Mouse (Mus musculus) forebrain, embryonic 14.5 days (tissue): ENCODE results near the gene Abca15. TPM values are rescaled to one million over a fixed set of nuclear protein-coding genes. Genes with fewer than 3 reads are reported as not detected.
A peak's percentile ranks its signal among the peaks of the same experiment; 100 is the strongest.
"Not testable (repeated sequence)": the region's sequence is repeated elsewhere in the genome, so short reads cannot be mapped to it uniquely, and the experiment has no call there.

Experiments used
- ATAC-seq: fragments of 200-750 bp; cut with Nextera tagmentation; 2 replicates; pipeline ENCODE4 v1.8.0; 2017; ENCODE audit warnings: mild to moderate bottlenecking, moderate library complexity
- DNase-seq: peaks from one replicate; pipeline ENCODE4 v3.0.0-alpha.2; 2015; ENCODE audit warnings: low spot score
- H3K27ac ChIP-seq: fragments of 300-500 bp; sonication (generic); 2 replicates; pipeline ENCODE4 v1.5.1; 2014; ENCODE audit warnings: low read depth, mild to moderate bottlenecking, control low read depth, low read length, moderate library complexity
- H3K27me3 ChIP-seq: fragments of 300-500 bp; sonication (generic); replicated peaks from 2 replicates; pipeline ENCODE4 v1.6.1; 2014; ENCODE audit warnings: low read length, control low read depth, mixed read lengths; ENCODE audit not compliant: control insufficient read depth, insufficient read depth
- H3K36me3 ChIP-seq: fragments of 300-500 bp; sonication (generic); 2 replicates; pipeline ENCODE4 v1.6.1; 2014; ENCODE audit warnings: low read length, control low read depth; ENCODE audit not compliant: control insufficient read depth, insufficient read depth
- H3K4me1 ChIP-seq: fragments of 300-500 bp; sonication (generic); 2 replicates; pipeline ENCODE4 v1.6.1; 2014; ENCODE audit warnings: antibody characterized with exemption, low read length, control low read depth; ENCODE audit not compliant: control insufficient read depth, insufficient read depth
- H3K4me2 ChIP-seq: fragments of 300-500 bp; sonication (generic); 2 replicates; pipeline ENCODE4 v1.6.1; 2014; ENCODE audit warnings: mild to moderate bottlenecking, control low read depth, low read length
- H3K4me3 ChIP-seq: fragments of 300-500 bp; sonication (generic); 2 replicates; pipeline ENCODE4 v1.5.1; 2014; ENCODE audit warnings: low read depth, low read length, control low read depth
- H3K9ac ChIP-seq: fragments of 300-500 bp; sonication (generic); 2 replicates; pipeline ENCODE4 v1.6.1; 2014; ENCODE audit warnings: mild to moderate bottlenecking, low read length, control low read depth, moderate library complexity
- H3K9me3 ChIP-seq: fragments of 300-500 bp; sonication (generic); replicated peaks from 2 replicates; pipeline ENCODE4 v1.6.1; 2016; ENCODE audit warnings: low read length, control low read depth, mixed read lengths; ENCODE audit not compliant: control insufficient read depth
- WGBS: fragments of 180-500 bp; shearing (Covaris S2); extraction: QIAGEN DNeasy Blood & Tissue Kit; methylation state at CpG from one replicate; pipeline ENCODE4 v1.1.7; 2014; 5-methylcytosine and 5-hydroxymethylcytosine counted together
- polyA plus RNA-seq: library from polyadenylated mRNA; unstranded; fragments of >200 nt; fragmentation: Nextera tagmentation; extraction: Ambion mirVana; gene quantifications from 2 replicates; pipeline ENCODE4 v1.2.1, GENCODE M21; 2014

The Abca15 gene
- not detected in 2 replicates for polyA plus RNA-seq

DNA sequence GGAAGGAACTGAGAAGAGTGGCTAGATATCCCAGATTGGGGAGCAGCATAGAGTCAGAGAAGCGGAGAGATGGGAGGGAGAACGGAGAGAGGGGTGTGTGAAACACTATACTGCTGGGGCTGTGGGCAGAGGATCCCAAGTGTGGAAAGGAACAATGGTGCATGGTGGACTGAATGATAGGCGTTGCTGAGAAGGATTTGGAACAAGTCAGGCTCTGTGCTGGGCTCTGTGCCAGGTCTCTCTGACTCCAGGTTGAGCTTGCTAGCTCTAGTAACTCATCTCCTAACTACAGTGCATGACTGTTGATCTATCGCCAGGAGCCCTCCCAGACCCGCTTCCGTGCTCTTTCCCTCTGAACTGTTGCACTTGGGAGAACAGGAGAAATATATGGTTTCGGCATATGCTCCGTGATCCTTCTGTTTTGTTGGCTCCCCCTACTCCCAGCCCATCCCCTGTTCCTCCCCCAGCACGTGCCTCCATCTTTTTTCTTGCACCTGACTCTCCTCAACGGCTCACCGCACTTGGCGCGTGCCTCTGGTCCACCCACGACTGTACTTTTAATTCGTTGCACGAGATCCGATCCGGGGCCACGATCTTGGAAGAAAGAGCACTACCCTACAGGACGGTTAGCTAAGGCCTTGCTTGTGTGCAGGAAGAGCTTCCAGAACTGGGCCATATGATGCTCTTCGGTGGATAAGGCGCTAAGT is at the start of gene Abca15:
Gene Abca15 (plus strand): TSS at position 584 of the 707 bp plus-strand sequence.
- ATAC-seq = peak; percentile 18; the same call in 1 of the 2 replicates
- peak; percentile 44 for DNase-seq
- Histone ChIP-seq H3K27ac (no peak within 1 kb of the TSS), H3K4me2 (peak within 1 kb of the TSS; percentile 49), H3K9ac (no peak within 1 kb of the TSS), H3K36me3 (no peaks in the 10 kb centered on the region), H3K4me3 (no peak within 1 kb of the TSS), H3K27me3 (no peaks in the 10 kb centered on the region), H3K9me3 (no peaks in the 10 kb centered on the region), H3K4me1 (no peaks in the 10 kb centered on the region; the same call in 1 of the 2 replicates)
- WGBS = 88% methylated on average over 22 of the region's 22 CpGs

DNA sequence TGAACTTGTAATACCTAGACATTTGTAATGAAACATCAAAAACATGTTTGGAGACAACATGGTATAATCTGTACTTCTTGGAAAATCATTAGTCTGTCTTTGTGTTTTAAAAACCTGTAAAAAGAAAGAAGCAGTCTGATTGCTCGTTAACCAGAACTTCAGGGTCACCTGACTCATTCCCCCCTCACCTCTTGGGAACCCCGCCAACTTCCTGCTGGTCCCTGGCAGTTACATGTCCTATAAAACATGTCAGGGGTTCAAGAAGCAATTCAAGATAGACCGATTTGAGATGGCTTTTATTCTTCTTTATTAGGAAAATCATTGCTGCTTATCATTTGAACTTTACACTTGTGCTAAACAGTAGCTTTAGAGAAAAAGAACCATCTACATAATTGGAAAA is 43.2 kb upstream of the Abca15 start:
- WGBS = 49% methylated on average over 3 of the region's 3 CpGs
- no peak overlapping the region for H3K27ac ChIP-seq
- H3K9ac ChIP-seq = no peak overlapping the region
- ATAC-seq (no peak), DNase-seq (no peak)
- H3K36me3 ChIP-seq = no peaks in the 10 kb centered on the region
- no peaks in the 10 kb centered on the region for H3K9me3 ChIP-seq
- H3K4me3 ChIP-seq = no peak overlapping the region
- H3K27me3 ChIP-seq = no peaks in the 10 kb centered on the region
- no peaks in the 10 kb centered on the region for H3K4me1 ChIP-seq
- H3K4me2 ChIP-seq = no peak overlapping the region

DNA sequence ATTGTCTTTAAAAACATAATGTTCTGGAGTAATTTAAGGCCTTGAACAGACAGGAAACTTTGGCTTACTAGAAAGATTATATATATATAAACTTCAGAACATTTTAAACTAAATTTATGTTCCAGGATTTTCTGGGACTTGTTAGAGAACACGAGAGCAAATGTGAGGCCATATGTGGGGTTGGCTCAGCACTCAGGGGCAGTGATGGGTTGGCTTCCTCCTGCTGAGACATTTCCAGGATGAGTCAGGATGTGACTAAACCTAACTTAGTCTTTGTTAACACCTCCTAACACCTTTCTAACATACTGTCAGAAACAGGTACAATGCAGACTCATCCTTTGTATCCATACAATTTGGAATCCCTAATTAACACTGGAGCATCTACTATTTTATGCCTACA is 12.4 kb upstream of the Abca15 start:
- Histone ChIP-seq H3K9ac (no peak overlapping the region), H3K4me3 (no peak overlapping the region), H3K36me3 (no peaks in the 10 kb centered on the region), H3K4me1 (no peaks in the 10 kb centered on the region), H3K27me3 (no peaks in the 10 kb centered on the region), H3K9me3 (no peaks in the 10 kb centered on the region), H3K4me2 (no peak overlapping the region), H3K27ac (no peak overlapping the region)
- ATAC-seq (no peak), DNase-seq (no peak)
- 72% methylated on average over 1 of the region's 1 CpGs for WGBS

DNA sequence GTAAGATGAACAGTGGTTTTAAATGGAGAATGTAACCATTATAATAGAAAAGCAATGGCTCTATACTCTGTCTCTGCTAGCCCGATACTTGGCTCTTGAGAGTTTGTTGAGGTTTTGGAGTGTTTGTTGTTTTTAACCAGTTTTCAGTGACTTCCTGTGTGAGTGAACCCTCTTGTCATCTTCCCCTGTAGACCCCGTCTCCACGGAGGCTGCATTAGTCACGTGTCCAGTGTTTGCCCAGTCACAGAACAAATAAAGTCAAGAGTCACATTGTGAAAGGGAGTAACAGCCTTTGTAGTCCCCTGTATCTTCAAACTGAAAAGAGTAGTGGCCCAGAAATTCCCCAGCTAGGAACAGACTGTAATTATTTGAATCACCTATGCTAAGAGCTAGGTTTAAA is 5.5 kb upstream of the Abca15 start:
- ATAC-seq (no peak), DNase-seq (no peak)
- Histone ChIP-seq H3K4me2 (no peak overlapping the region), H3K4me3 (no peak overlapping the region), H3K27me3 (no peaks in the 10 kb centered on the region), H3K27ac (no peak overlapping the region), H3K9me3 (no peaks in the 10 kb centered on the region), H3K36me3 (no peaks in the 10 kb centered on the region), H3K4me1 (no peaks in the 10 kb centered on the region; the same call in 1 of the 2 replicates), H3K9ac (no peak overlapping the region)
- 60% methylated on average over 4 of the region's 4 CpGs for WGBS

DNA sequence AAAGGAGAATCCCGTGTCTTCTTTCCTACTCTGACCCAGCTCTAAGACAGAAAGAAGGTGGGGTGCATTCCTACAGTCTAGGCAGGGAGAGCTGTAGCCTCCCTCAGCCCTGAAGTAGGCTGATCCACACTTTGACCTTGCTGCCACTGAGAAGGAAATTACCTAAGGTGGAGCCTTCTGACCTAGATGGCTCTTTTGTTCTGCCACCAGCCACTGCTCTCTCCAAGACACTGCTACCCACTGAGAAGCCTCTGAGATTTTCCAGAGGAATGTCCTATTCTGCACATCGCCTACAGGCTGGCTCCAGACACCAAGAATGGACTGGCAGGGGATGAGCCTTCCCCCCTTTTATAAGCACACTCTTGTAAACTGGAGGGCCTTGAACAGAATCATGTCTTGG is 2.6 kb upstream of the Abca15 start:
- not testable (repeated sequence) for H3K27me3 ChIP-seq, H3K4me1 ChIP-seq, H3K4me3 ChIP-seq, H3K4me2 ChIP-seq, H3K9ac ChIP-seq, H3K36me3 ChIP-seq, H3K27ac ChIP-seq, H3K9me3 ChIP-seq, ATAC-seq, DNase-seq
- WGBS = 82% methylated on average over 2 of the region's 2 CpGs

DNA sequence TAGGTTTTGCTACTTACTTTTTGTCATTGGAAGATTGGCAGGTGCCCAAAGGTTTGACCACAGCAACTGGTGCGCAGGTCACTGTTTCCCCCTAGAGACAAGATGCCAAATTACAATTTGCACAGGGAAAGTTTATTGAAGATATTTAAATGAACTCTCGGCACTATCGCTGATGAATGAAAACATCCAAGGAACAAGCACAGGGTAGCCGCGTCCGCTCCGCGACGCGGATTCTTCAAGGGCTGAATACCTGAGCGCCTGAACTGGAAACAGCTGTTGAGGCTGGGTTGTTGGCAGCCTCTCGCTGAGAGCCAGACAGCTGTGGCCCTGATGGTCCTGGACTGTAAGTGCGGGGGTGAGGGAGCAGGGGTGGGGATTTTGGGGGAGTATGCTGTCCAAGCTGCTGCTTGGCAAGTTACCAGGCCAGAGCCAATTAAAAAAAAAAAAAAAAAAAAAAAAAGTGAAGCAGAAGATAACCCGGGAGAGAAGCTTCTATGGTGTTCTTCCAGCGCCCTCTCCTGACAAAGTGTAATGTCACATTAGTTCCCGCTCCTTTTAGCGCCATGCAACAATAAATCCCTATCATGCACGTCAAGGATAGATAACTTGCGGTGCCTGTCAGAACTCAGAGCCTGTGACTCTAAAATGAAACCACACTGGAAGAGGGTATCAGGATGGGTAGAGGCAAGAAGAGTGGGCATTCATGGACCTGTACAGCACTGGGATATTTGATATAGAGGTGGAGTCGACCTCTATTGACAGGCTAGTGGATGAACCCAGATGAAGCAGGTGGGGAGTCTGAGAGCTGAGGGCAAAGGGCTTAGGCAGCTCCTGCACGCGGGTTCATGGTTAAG is 1.0 kb upstream of the Abca15 start:
- WGBS = 18% methylated on average over 22 of the region's 22 CpGs
- no peaks in the 10 kb centered on the region for H3K9me3 ChIP-seq
- H3K36me3 ChIP-seq = no peaks in the 10 kb centered on the region
- H3K27ac ChIP-seq = no peak overlapping the region
- ATAC-seq (peak; percentile 69), DNase-seq (peak; percentile 78)
- H3K9ac ChIP-seq = no peak overlapping the region
- peak overlapping the region; percentile 49 for H3K4me2 ChIP-seq
- H3K27me3 ChIP-seq = no peaks in the 10 kb centered on the region
- no peaks in the 10 kb centered on the region; the same call in 1 of the 2 replicates for H3K4me1 ChIP-seq
- 0 out of 2 replicates have a peak overlapping the region, but pooled peaks have one; percentile 1 for H3K4me3 ChIP-seq

DNA sequence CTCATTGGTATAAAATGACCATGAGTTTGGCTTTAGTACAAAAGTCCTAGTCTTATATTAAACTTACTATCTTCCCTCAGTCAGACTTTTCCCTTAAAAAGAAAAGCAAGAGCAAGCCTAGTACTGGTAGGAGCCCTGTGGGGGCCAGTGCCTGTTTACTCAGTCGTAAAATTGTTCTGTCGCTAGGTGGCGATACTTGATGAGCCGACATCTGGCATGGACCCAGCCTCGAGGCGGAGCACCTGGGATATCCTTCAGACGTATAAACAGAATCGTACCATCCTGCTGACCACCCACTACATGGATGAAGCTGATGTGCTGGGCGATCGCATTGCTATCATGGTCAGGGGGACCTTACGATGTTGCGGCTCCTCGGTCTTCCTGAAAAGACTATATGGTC is 32.7 kb downstream of the Abca15 start:
- Histone ChIP-seq H3K4me1 (no peaks in the 10 kb centered on the region), H3K27me3 (no peaks in the 10 kb centered on the region), H3K4me3 (no peak overlapping the region), H3K4me2 (no peak overlapping the region), H3K27ac (no peak overlapping the region), H3K9me3 (no peaks in the 10 kb centered on the region), H3K36me3 (no peaks in the 10 kb centered on the region), H3K9ac (no peak overlapping the region)
- DNase-seq = peak; percentile 18
- no peak for ATAC-seq
- 32% methylated on average over 13 of the region's 13 CpGs for WGBS

DNA sequence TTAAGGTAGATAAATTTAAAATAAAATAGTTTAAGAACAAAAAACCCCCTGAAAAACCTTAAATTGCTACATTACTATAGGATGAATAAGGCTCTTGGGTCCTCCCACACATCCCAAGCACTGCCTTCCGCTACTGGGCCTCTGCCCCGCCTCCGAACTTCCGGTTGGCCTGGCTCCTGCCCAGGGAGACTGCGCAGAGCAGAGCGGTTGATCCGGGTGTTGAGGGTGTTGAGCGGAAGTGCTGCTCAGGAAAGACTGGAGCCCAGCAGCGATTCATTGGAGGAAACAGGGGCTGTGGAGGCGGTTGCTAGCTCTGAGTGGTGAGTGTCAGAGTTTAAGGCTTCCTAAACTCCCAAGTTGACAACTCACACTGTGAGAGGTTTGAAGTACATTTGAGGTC is 81.0 kb downstream of the Abca15 start, which contains the start of gene Abca16:
Gene Abca16 (plus strand): TSS at position 201 of the 400 bp plus-strand sequence.
- Histone ChIP-seq H3K4me2 (no peak within 1 kb of the TSS), H3K27ac (no peak within 1 kb of the TSS), H3K4me3 (no peak within 1 kb of the TSS), H3K27me3 (no peaks in the 10 kb centered on the region), H3K36me3 (no peaks in the 10 kb centered on the region), H3K9ac (no peak within 1 kb of the TSS), H3K9me3 (no peaks in the 10 kb centered on the region), H3K4me1 (no peaks in the 10 kb centered on the region)
- DNase-seq = no peak
- no peak for ATAC-seq
- 86% methylated on average over 10 of the region's 10 CpGs for WGBS

DNA sequence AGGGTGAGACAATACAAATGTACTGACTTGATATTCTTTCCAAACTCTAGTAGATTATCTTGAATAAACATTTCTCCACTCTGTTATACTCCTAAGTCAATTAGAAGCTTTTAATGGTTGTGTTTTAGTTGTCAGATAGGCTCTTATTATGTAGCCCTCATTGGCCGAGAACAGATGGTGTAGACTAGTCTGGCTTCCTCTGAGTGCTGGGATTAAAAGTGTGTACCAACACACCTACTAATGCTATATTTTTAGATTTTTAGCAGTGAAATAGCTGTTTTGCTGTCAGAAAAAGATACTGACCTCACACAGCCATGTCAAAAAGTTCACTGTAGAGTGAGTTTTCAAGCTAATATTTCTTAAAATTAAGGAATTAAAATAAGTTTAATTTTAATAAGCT is 83.9 kb downstream of the Abca15 start:
- no peaks in the 10 kb centered on the region for H3K9me3 ChIP-seq
- no peak for ATAC-seq
- H3K27ac ChIP-seq = no peak overlapping the region
- H3K4me3 ChIP-seq = no peak overlapping the region
- no peaks in the 10 kb centered on the region for H3K4me1 ChIP-seq
- H3K27me3 ChIP-seq = no peaks in the 10 kb centered on the region
- H3K36me3 ChIP-seq = no peaks in the 10 kb centered on the region
- H3K4me2 ChIP-seq = no peak overlapping the region
- 80% methylated on average over 1 of the region's 1 CpGs for WGBS
- no peak for DNase-seq
- no peak overlapping the region for H3K9ac ChIP-seq
